Mouse (Mus musculus) 3134 (cell line): ENCODE data around the gene Sdcbp2.

Experiments used
- DNase-seq: peaks from one replicate; pipeline ENCODE4 v3.0.0-alpha.2; 2011; ENCODE audit warnings: low spot score; ENCODE audit not compliant: insufficient read length; ENCODE audit errors: extremely low read depth

The Sdcbp2 gene

DNA sequence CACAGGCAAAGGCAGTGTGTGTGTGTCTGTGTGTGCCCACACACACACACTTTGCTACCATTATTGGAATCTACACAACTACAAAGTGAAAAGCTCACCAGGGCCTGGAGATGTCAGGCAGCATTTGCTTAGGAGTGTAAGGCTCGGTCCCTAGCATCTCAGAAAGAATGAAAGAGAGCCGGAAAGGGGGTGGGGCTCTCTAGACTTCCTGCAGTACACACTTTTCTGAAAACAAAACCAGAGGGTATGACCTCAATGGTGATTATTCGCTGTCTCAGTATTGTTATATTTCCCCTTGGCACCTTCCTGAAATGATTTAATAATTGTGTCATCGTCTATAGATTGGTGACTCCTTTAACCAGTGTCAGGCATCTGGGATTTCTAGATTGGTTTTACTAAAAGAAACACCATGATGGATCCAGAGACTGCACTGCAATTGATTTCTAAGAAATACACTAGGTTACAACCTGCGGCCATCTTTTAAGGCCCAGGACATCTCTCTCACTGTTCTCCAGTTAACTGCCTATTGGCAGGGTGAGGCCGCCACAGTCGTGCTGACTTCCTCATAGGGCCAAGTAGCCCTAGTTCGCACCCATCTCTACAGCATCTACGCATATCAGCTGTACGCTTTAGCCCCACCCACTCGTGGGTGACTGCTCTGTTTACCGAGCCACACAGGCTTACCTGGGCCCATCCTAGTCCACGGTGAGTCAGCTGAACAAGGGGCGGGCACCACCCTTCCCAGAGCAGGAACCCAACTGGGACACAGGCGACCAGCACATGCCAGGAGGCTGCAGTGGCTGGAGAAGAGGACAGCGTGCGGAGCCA is at the start of gene Sdcbp2:
Gene Sdcbp2 (plus strand): TSS at position 750 of the 828 bp plus-strand sequence.
- no peak for DNase-seq

DNA sequence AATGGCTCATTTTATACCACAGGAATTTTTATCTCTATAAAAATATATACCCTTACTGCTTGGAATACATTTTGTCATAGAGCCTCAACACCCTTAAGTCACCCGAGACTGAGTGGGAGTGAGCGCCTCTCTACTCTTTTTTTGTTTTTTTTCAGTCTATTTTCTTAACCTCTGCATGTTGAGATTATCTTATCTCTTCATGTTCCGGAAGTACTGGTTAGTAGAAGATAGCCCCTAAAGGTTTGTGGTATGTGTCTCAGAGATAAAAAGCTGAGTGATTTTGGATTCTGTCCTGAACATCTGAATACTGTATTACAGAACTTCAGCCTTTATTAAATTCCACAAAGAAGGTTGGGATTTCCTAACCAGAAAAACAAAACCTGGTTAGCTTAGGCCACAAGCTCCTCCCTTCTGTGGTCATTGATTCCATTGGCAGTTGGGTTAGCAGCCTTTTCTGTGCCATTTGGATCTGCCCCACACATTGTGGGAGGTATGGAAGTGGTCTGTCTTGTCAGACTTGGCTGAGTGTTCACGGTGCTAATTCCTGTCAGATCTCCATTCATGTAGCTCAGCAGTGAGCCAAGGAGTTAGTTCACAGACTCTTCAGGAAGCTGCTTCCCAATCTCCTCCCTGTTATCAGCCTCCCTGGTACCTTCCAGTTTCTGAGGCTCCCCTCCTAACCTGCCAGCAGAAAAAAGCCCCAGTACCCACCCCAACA is 47.9 kb upstream of the Sdcbp2 start:
- DNase-seq: peak; percentile 22

DNA sequence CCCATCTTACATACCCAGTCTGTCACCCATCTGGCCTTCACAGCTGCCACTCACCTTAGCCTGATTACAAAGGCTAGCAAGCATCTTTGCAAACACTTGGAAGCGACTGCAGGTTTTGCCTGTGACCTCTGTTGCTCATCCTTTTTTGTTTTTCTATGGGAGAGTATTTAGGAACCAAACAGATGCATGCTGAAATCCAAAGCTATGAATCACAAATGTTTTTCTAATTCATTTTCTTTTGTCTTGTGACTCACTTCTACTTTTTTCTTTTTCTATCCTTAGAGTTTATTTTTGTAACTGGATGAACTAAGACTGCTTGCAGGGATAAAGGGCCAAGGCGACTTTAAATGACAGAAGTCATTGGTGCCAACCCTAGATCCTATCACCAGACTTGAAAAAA is 46.9 kb upstream of the Sdcbp2 start:
- DNase-seq: peak; percentile 30

DNA sequence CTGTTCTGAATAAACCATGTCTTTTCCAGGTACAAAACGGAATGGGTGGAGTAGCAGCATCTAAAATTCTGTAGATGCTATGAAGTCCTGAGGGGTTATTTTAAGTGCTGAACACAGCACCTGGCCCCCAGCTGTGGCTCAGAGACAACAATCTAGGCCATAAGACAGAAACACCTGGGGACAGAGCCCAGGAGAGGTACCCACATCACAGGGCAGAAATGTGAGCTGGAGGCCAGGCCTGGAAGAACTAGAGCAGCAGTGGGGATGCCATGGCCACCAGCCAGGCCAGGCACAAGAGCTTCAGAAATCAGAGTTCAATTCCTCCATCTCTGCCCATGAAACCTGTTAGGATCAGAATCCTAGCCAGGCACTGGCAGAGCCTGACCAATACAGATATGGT is 44.4 kb upstream of the Sdcbp2 start:
- no peak for DNase-seq

DNA sequence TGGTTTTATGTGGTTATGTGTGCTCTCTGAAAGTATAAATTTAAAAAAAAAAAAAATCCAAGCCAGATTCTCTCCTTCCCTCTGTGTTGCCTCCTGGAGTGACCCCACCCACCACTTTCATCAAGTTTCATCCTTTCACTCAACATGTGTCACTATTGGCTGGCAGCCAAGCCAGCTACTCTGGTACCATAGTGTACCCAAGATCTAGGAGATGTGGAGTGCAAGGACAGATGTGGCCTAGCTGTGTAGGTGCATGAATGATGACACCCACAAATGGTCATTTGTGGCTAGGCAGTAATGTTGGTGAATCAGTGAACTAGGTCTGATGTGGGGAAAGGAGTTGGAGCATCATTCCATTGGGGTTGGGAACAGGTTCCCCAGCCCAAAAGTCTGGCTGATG is 43.3 kb upstream of the Sdcbp2 start:
- no peak for DNase-seq

DNA sequence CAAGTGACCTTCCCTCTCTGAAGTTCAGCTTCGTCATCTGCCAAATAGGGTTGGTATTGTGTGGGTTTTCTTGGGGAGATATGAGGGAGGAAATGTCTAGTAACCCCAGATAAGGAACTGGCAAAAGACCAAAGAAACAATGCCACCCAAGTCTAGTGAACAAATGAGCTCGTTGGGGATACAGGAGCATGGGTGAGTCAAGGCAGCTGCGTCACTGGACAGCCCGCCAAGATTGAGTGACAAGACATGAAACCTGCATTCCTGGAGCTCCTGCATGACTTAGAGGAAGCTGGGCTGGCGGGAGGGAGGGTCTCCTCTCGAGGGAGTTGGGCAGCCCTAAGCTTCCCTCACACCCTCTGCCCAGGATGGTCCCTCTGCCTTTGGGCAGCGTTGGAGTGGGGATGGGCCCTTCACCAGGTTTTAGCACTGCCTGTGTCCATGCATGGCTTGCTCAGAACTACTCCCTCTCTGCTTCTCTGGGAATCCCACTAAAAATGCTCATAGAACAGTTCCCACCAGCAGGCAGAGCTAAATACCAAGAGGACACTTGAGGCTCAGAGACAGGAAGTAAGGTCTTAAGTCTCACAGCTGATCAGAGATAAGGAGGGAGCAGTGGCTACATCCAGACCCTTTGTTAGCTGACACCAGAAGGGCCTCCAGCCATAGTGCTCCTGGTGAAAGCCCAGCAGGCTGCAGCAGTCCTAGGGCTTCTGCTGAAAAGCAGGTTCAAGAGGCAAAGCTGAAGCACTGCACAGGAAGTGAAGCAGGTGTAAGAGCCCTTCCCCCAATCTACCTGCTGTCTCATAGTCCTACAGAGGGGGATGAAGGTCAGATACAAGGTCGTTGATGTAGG is 41.8 kb upstream of the Sdcbp2 start:
- peak; percentile 52 for DNase-seq

DNA sequence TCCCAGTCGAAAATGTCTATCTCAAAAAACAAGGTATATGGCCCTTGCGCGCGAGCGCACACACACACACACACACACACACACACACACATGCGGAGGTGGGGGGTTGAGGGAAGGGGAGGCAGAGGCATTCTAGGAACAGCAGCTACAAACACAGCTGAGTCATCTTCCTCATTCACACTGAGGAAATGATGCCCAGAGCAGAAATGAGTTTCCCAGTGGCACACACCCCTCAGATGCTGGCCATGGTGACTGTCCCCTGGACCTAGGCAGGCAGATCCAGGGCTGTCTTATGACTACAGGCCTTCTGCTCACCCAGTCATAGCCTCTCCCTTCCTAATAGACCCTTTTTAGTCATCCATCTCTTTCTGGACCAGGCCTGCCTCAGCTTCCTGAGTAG is 38.8 kb upstream of the Sdcbp2 start:
- no peak for DNase-seq

DNA sequence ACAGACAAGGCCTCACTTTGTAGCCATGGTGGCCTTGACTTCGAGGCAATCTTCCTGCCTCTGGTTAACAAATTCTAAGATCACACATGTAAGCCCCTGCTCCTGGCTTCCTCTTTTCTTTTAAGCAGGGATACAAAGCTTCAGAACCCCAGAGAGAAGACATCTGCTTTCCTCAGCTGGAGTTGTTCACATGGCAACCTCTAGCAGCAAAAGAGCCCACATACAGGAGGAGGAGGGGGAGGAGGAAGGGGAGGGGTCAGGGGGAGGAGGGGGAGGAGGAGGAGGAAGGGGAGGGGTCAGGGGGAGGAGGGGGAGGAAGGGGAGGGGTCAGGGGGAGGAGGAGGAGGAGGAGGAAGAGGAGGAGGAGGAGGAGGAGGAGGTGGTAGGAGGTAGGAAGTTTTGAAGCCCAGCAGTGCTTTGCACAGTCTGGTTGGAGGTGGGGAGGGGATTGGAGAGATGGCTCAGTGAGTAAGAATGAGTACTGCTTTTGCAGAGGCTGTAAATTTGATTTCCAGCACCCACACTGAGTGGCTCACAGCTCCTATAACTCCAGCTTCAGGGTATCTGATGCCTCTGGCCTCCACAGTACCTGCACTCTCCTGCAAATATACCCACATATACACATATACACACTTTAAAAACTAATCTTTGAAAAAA is 36.3 kb upstream of the Sdcbp2 start:
- peak; percentile 49 for DNase-seq

DNA sequence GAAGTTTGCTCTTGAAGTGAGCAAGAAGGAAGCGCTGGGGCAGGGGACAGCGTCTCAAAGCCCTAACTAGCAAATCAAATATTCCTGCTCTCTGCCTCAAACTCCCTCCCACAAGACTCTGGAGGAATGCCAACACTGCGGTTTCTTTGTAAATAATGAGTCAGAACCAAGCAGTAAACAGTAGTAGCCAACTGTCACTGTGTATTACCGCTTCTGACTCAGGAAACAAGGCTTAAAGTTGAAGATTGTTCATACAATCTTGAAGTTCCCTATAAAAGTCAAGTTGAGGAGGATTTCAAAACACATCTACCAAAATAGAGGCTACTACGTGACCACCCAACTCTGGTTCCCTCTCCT is 35.8 kb upstream of the Sdcbp2 start:
- peak; percentile 68 for DNase-seq

DNA sequence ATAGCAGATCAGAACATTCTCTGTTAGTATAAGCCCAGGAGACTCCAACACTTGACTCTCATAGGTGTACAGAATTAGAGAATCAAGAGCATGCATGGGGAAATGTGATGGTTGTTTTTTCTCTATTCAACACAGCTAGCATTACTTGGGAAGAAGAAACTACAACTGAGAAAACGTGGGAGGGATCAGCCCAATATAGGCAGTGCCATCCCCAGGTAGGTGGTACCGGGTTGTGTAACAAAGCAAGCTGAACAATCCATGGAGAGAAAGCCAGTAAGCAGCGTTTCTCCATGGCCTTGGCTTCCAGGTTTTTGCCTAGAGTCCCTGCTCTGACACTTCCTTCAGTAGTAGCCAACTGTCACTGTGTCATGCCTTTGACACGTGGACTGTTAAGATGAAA is 33.8 kb upstream of the Sdcbp2 start:
- DNase-seq: no peak

DNA sequence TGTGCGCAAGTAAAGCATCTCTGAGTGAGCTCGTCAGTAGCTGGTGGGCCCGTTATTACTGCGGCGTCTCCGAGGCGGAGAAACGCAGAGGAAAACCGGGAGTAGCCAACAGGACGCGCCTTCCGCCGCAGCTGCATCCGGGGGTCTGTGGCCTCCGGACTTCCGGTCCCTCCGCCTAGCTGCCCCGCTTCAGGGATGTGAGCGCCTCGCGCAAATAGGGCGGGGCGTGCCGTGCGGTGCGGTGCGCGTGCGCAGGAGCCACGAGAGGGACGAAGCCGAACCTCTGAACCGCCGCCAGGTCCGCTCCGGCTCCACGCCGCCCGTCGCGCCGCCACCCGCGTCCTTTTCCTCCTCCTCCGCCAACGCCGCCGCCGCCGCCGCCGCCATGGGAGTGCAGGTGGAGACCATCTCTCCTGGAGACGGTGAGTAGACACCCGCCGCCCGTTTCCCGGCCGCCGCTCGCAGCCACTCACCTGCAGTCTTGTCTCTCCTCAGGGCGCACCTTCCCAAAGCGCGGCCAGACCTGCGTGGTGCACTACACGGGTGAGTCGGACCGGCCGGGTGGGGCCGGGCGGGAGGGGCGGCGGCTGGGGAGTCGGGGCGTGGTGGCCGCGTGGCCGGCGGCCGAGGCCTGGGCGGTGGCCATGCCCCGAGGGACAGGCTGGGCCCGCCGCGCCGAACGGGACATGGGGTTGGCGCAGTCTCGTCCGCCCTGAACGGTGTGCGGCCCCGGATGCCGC is 29.9 kb upstream of the Sdcbp2 start, which contains the start of gene Fkbp1a:
Gene Fkbp1a (plus strand): TSS at position 161 of the 740 bp plus-strand sequence.
- DNase-seq: peak; percentile 95

DNA sequence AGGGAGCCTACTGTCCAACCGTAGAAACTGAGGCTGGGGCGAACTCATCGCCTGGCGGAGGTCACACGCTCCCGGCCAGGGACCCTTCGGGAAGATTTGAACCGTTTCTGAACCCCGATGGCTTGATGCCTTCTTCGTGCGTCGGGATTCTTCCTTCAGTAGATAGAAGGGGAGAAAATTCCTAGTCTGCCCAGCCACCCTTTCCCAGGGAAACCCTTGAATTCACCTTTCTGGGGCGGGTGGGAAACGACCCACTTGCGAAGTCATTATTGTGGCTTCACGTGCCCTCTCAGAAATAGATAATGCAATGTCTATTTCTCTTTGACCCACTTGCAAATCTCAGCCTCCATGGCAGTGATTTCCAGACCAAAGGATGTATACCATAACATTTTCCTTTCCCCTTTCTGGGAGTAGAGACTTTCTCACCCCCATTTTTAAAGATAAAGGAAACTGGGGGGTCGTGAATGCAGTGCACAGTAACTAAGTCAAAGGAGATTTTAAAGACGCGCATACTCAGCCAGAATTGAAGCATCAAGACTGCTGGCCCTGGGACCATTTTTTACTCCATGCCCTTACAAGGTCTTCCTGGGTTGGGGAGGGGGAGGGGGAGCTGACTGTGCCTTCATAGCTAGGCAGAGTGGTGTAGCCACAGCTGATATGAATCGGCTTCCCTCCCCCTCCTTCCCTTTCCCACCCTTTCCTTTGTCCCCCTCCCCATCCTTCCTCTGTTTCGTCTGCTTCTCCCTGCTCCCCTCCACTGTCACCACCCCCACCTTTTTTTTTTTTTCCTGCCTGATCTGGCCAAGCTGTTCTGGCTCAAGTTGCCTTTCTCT is 29.1 kb upstream of the Sdcbp2 start:
- peak; percentile 34 for DNase-seq

DNA sequence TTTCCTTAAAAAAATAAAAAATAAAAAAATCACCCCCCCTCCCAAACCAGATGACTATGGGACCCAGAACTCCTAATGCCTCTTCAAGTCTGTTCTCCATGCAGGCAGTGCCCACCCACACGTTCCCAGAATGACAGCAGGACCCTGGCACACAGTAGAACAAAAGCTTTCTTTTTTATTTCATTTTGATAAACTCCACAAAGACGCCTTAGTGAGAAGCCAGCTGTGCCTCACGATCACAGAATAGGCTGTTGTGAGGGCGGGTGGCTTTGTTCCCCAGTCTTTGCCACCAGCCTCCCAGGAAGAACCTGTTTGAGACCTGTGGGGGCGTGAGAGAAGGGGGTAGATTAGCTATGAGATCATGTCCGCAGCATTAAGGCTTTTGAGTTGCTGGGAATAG is 27.7 kb upstream of the Sdcbp2 start:
- no peak for DNase-seq

DNA sequence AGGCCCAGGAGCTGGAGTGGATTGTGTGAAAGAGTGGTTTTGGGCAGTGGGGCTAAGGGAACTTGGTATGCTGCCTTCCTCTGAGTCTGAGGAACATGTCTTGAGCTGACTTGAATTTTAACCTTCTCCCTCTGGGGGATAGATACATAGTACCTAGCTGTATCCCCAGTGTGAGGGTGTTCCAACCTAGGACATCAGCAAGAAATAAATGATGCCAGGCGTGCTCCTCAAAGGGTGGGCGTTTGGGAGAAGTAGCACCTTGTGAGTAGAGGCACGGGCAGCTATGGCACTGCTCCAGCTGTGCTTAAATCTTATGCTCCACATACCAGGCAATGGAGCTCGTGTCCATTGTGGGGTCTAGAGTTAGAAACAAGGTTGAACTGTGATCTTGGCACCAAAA is 25.9 kb upstream of the Sdcbp2 start:
- no peak for DNase-seq

DNA sequence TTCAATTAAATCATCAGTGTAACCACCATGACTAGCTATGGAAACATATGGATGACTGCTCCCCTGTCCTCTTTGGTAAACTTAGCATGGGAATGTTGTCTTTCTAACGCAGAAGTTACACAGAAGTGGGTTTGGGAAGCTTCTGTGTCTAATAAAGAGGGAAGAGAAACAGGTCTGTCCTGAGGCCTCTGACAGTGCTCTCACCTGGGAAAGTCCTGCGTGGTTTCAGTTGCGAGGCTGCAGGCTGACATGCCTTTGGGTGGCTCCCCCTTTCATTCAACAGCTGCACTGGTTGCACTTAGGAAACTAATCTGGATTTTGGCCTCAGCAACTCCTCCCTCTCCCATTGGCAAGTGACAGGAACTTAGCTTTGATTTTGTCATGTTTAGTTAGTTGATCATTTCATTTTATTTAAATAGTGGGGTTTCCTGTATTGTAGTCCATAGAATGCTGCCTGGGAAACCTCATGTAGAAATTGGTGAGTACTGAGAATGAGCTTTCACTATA is 22.8 kb upstream of the Sdcbp2 start:
- DNase-seq: no peak

DNA sequence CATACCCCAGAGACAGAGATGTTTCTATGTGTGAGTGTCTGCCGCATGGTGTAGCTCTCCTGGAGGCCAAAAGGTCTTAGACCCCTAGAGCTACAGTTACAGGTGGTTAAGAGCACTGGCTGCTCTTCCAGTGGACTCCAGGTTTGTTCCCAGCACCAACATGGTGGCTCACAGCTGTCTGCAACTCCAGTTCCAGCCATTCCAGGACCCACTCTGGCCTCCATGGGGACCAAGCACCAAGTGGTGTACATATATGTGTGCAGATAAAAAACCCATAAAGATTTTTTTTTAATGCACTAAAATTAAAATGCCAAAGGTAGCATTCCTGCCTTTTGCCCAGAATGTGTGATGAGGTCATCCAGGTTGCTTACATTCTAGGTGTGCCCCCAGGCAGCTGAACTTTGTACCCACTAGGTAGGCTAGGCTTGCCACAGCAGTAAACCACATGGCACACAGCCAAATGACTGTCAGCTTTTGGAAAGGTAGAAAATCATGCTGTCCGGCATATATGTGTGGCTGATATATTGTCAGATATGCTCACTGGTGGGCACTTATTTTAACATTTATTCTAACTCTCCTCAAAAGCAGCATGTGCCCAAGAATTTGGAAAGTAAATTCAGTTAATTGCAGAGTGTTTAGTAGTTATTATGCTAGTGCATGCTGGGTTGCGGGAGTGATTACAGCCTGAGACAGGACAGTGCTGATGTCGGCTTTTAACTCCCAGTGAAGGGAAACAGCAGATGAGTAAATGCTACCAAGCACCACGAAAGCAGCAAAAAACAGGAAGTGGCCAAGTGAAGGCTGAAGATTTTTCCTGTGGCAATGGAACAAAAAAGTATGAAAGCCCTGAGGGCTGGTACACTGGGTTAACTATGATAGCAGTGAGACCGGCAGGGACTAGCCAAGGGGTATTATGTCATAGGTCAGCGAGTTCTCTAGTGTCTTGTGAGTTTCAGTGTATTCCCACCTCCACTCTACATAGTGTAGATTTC is 9.2 kb upstream of the Sdcbp2 start:
- no peak for DNase-seq

DNA sequence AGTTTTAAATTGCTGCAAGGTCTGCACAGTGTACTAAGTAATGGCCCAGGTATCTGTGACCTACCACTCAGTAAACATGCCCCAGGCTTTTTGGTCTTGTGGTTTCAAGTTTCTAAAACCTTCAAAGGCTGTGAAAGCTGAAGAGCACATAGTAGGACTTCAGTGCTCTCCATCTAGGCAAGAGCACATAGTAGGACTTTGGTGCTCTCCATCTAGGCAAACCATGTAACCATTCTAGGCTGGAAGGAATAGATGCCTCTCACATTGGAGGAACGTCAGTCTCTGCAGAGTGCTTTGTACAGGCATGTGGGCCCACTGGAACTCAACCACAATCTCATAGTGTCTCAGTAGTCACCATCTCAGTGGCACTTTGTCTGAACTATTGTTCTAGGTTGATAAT is 8.4 kb upstream of the Sdcbp2 start:
- no peak for DNase-seq

DNA sequence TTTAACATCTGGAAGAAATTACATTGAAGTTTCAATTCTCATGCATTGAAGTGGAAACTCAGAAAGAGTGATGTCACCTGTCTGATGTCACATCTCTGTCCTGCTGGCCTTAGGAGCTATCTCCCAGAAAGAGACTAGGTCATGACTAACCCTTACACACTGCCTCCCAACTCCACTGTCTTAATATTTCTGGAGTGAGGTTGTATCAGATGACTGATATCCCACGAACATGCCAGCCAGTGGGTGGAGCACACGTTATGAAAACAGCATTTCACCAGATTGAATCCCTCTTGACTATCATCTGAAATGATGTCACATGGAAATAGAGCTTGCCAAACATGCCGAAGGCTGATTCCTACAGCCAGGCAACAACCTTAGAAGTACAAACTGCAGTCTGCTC is 7.4 kb upstream of the Sdcbp2 start:
- no peak for DNase-seq
